Mouse (Mus musculus): ENCODE results near the gene 1700001C19Rik.
"Not testable (repeated sequence)": the region's sequence is repeated elsewhere in the genome, so short reads cannot be mapped to it uniquely, and the experiment has no call there.

DNA sequence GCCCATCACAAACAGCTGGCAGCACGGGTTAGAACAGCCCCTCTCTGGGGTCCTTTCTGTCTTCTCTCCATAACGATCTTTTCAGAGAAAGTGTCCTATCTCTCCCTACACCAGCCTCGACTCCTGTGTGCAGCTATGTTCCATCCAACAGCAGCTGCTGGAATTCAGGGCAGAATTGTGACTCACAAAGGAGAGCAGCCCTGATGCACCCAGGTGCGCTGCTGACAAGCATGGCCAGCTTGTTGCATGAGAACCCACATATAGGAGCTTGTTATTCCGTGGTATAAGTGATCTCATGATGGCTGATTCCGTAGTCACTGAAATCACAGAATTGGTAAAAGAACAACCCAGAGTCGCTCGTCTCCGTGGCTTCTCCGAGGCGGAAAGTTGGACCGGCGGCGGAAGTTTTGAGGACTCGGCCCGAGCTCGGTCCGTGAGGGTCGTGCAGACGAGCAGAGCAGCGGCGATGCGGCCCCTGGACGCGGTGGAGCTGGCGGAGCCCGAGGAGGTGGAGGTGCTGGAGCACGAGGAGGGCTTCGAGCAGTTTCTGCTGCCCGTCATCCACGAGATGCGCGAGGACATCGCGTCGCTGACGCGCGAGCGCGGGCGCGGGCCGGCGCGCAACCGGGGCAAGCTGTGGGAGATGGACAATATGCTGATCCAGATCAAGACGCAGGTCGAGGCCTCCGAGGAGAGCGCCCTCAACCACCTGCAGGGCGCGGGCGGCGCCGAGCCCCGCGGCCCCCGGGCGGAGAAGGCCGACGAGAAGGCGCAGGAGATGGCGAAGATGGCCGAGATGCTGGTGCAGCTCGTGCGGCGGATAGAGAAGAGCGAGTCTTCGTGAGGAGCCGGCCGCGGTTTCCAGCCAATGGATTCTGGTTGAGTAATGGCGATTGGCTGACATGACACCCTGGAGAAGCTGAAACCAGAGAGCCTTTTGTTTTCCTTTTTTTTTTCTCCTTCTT is 27.0 kb downstream of the 1700001C19Rik start:
- not testable (repeated sequence) for TF ChIP-seq CTCF (IDR thresholded peaks at IDR 0.05; ENCODE audit: borderline replicate concordance, control insufficient read depth, extremely low read depth, insufficient read depth, low read length, poor library complexity); POLR2A (IDR thresholded peaks at IDR 0.05; ENCODE audit: control insufficient read depth, extremely low read depth, insufficient read depth, low read length, poor library complexity)

All from thymus, adult 2 months (tissue).